Mouse (Mus musculus) testis, adult 2 months (tissue): ENCODE data around the gene Gstm4. TPM values are rescaled to one million over a fixed set of nuclear protein-coding genes. Genes with fewer than 3 reads are reported as not detected.

Experiments
- H3K27ac ChIP-seq: fragments of 200-500 bp; 2 replicates; pipeline ENCODE4 v1.5.1; 2012; ENCODE audit warnings: low read depth, low read length; ENCODE audit not compliant: control insufficient read depth, insufficient read depth
- H3K27me3 ChIP-seq: fragments of 200-500 bp; 2 replicates; pipeline ENCODE4 v1.6.1; 2012; ENCODE audit warnings: mild to moderate bottlenecking, low read length, moderate library complexity; ENCODE audit not compliant: control insufficient read depth, insufficient read depth
- H3K36me3 ChIP-seq: fragments of 200-500 bp; 2 replicates; pipeline ENCODE4 v1.6.1; 2012; ENCODE audit warnings: mild to moderate bottlenecking, low read length; ENCODE audit not compliant: control insufficient read depth, insufficient read depth
- H3K4me1 ChIP-seq: fragments of 200-500 bp; 2 replicates; pipeline ENCODE4 v1.6.1; 2012; ENCODE audit warnings: low read length; ENCODE audit not compliant: control insufficient read depth, insufficient read depth
- H3K4me3 ChIP-seq: fragments of 200-500 bp; 2 replicates; pipeline ENCODE4 v1.5.1; 2012; ENCODE audit warnings: low read depth, mild to moderate bottlenecking, low read length, moderate library complexity, mixed read lengths; ENCODE audit not compliant: control insufficient read depth
- CTCF ChIP-seq: fragments of 200-500 bp; IDR thresholded peaks from 2 replicates; pipeline ENCODE4 v1.5.1; 2012; ENCODE audit warnings: low read depth, mild to moderate bottlenecking, inconsistent platforms, low read length, moderate library complexity; ENCODE audit not compliant: control insufficient read depth, insufficient read depth, insufficient replicate concordance
- POLR2A ChIP-seq: fragments of 200-500 bp; IDR thresholded peaks from 2 replicates; pipeline ENCODE4 v1.6.1; 2012; ENCODE audit warnings: low read depth, mild to moderate bottlenecking, inconsistent platforms, low read length, moderate library complexity; ENCODE audit not compliant: control insufficient read depth
- polyA plus RNA-seq: library from polyadenylated mRNA; depleted of rRNA; stranded (reverse); fragments of >200 nt; gene quantifications from 2 replicates; pipeline ENCODE4 v1.2.3, GENCODE M21; 2012

Gstm4 gene
- polyA plus RNA-seq, 1 experiment: 20.7 TPM

- H3K36me3 ChIP-seq: no peaks in the 10 kb centered on the region
- H3K4me3 ChIP-seq: no peak overlapping the region
- no peak overlapping the region for H3K27ac ChIP-seq
- TF ChIP-seq POLR2A (no peak), CTCF (no peak)
- peaks cover 2% of the 10 kb centered on the region; the same call in 1 of the 2 replicates for H3K4me1 ChIP-seq
- no peaks in the 10 kb centered on the region for H3K27me3 ChIP-seq
These were observed 3.6 kb upstream of the Gstm4 start for GRCm38 (mm10) chr3:108048306-108048705.

DNA sequence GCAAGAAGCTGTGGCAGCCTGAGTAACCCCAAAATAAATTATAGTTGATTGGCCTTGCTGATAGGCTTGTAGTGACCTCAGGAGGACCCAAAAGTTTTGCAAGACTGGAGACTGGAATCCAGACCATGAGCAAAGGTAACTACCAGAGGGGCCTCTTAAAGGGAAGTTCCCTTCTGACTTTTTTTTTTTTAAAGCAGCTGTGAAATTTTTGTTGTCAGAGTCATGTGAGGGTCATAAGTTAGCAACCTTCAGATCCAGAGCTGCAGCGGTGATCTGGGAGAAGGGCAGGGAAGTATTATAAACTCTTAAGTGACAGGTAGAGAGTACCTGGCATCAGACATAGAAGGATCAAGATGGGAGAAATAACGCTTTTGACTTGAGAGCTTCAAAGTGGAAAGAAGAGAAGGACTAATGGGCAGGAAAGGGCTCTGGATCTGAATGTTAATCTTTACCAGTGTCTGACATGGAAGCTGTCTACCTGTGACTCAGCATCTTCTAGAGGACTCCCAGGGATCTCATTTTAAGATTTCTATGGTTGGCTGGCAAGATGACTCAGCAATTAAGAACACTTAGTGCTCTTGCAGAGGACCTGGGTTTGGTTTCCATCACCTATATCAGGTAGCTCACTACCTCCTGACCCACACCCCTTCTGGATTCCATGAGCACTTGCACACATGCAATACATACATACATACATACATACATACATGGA is 2.4 kb upstream of the Gstm4 start:
- no peak overlapping the region for H3K27ac ChIP-seq

GRCm38 (mm10) chr3:108033156-108033555 is 11.5 kb downstream of the Gstm4 start:
- Histone ChIP-seq H3K4me1 (no peaks in the 10 kb centered on the region), H3K27me3 (no peaks in the 10 kb centered on the region), H3K4me3 (no peak overlapping the region), H3K27ac (no peak overlapping the region), H3K36me3 (no peaks in the 10 kb centered on the region)
- no peak for TF ChIP-seq CTCF

More for the DNA sequence above, 2.4 kb upstream of the Gstm4 start:
- TF ChIP-seq CTCF: no peak
- no peak for TF ChIP-seq POLR2A
- H3K36me3 ChIP-seq: no peaks in the 10 kb centered on the region
- H3K27me3 ChIP-seq: no peaks in the 10 kb centered on the region
- no peak overlapping the region for H3K4me3 ChIP-seq
- peaks cover 2% of the 10 kb centered on the region; the same call in 1 of the 2 replicates for H3K4me1 ChIP-seq

GRCm38 (mm10) chr3:108032113-108032512 is 12.6 kb downstream of the Gstm4 start:
- Histone ChIP-seq H3K27ac (no peak overlapping the region), H3K36me3 (no peaks in the 10 kb centered on the region), H3K4me1 (no peaks in the 10 kb centered on the region), H3K4me3 (no peak overlapping the region), H3K27me3 (no peaks in the 10 kb centered on the region)
- TF ChIP-seq POLR2A (no peak), CTCF (no peak)

- Histone ChIP-seq H3K4me1 (peaks cover 3% of the 10 kb centered on the region; the same call in 1 of the 2 replicates), H3K27me3 (no peaks in the 10 kb centered on the region), H3K27ac (no peak overlapping the region), H3K4me3 (no peak overlapping the region), H3K36me3 (no peaks in the 10 kb centered on the region)
- no peak for TF ChIP-seq POLR2A
- no peak for TF ChIP-seq CTCF
These were observed 15.9 kb downstream of the Gstm4 start for GRCm38 (mm10) chr3:108028641-108029365.

- Histone ChIP-seq H3K4me1 (peaks cover 3% of the 10 kb centered on the region; the same call in 1 of the 2 replicates), H3K27me3 (no peaks in the 10 kb centered on the region), H3K4me3 (no peak overlapping the region), H3K36me3 (no peaks in the 10 kb centered on the region), H3K27ac (no peak overlapping the region)
- TF ChIP-seq POLR2A (no peak), CTCF (no peak)
These were observed 18.1 kb downstream of the Gstm4 start for GRCm38 (mm10) chr3:108026597-108026996.

GRCm38 (mm10) chr3:108026049-108026448 is 18.6 kb downstream of the Gstm4 start:
- Histone ChIP-seq H3K36me3 (no peaks in the 10 kb centered on the region), H3K27ac (no peak overlapping the region), H3K4me1 (peaks cover 3% of the 10 kb centered on the region; the same call in 1 of the 2 replicates), H3K27me3 (no peaks in the 10 kb centered on the region), H3K4me3 (no peak overlapping the region)
- TF ChIP-seq CTCF: no peak
- TF ChIP-seq POLR2A: no peak
